Mouse (Mus musculus): Measurements from ENCODE around the gene Tcp11l1. TPM values are rescaled to one million over a fixed set of nuclear protein-coding genes. Genes with fewer than 3 reads are reported as not detected.

Tcp11l1 gene
- total RNA-seq, 2 experiments from 2014 or later = 40.8 to 44.0 TPM

GRCm38 (mm10) chr2:104710670-104711370, 1.1 kb downstream of the Tcp11l1 start:
- no peak for DNase-seq

GRCm38 (mm10) chr2:104709786-104710337, 2.1 kb downstream of the Tcp11l1 start:
- no peak for DNase-seq

- no peak for DNase-seq
Measured at GRCm38 (mm10) chr2:104704355-104704754, 7.6 kb downstream of the Tcp11l1 start.

- no peak for DNase-seq
Measured at GRCm38 (mm10) chr2:104703158-104703557, 8.8 kb downstream of the Tcp11l1 start.

- DNase-seq = no peak
Measured at GRCm38 (mm10) chr2:104699659-104700058, 12.3 kb downstream of the Tcp11l1 start.

GRCm38 (mm10) chr2:104692551-104692950, 19.4 kb downstream of the Tcp11l1 start:
- DNase-seq = no peak

- DNase-seq = no peak
Measured at GRCm38 (mm10) chr2:104690720-104691119, 21.2 kb downstream of the Tcp11l1 start.

- DNase-seq = no peak
Measured at GRCm38 (mm10) chr2:104688724-104689123, 23.2 kb downstream of the Tcp11l1 start.

- no peak for DNase-seq
Measured at GRCm38 (mm10) chr2:104688321-104688720, 23.6 kb downstream of the Tcp11l1 start.

GRCm38 (mm10) chr2:104687261-104687660, 24.7 kb downstream of the Tcp11l1 start:
- no peak for DNase-seq

- peak; percentile 68 to 80 for DNase-seq
Measured at GRCm38 (mm10) chr2:104685418-104685817, 26.6 kb downstream of the Tcp11l1 start.

GRCm38 (mm10) chr2:104684771-104685170, 27.2 kb downstream of the Tcp11l1 start:
- DNase-seq = no peak

- DNase-seq = no peak
Measured at GRCm38 (mm10) chr2:104677326-104677725, 34.6 kb downstream of the Tcp11l1 start.

GRCm38 (mm10) chr2:104671724-104672123, 40.2 kb downstream of the Tcp11l1 start:
- no peak for DNase-seq

GRCm38 (mm10) chr2:104669122-104669804, 42.7 kb downstream of the Tcp11l1 start:
- DNase-seq = no peak

- DNase-seq = no peak
Measured at GRCm38 (mm10) chr2:104663372-104664100, 48.4 kb downstream of the Tcp11l1 start.

GRCm38 (mm10) chr2:104658659-104659058, 53.3 kb downstream of the Tcp11l1 start:
- DNase-seq = no peak

GRCm38 (mm10) chr2:104615985-104616711, 95.8 kb downstream of the Tcp11l1 start:
- no peak for DNase-seq

- no peak for DNase-seq
Measured at GRCm38 (mm10) chr2:104614786-104615185, 97.2 kb downstream of the Tcp11l1 start.
